Mouse (Mus musculus) hindbrain, embryonic 11.5 days (tissue): ENCODE measurements around the gene Cdca3. TPM values are rescaled to one million over a fixed set of nuclear protein-coding genes. Genes with fewer than 3 reads are reported as not detected.

Experiments
- ATAC-seq: fragments of 200-750 bp; cut with Nextera tagmentation; 2 replicates; pipeline ENCODE4 v1.8.0; 2017; ENCODE audit warnings: mild to moderate bottlenecking, moderate TSS enrichment, moderate library complexity; ENCODE audit not compliant: low FRiP score
- DNase-seq: peaks from one replicate; pipeline ENCODE4 v3.0.0-alpha.2; 2015; ENCODE audit warnings: low spot score
- H3K27ac ChIP-seq: fragments of 300-500 bp; sonication (generic); 2 replicates; pipeline ENCODE4 v1.5.1; 2014; ENCODE audit warnings: mild to moderate bottlenecking, low read depth, low read length
- H3K27me3 ChIP-seq: fragments of 300-500 bp; sonication (generic); 2 replicates; pipeline ENCODE4 v1.6.1; 2014; ENCODE audit warnings: mild to moderate bottlenecking, low read length, moderate library complexity, mixed read lengths; ENCODE audit not compliant: control insufficient read depth, insufficient read depth
- H3K36me3 ChIP-seq: fragments of 300-500 bp; sonication (generic); 2 replicates; pipeline ENCODE4 v1.6.1; 2014; ENCODE audit warnings: mild to moderate bottlenecking, low read length, moderate library complexity, mixed read lengths; ENCODE audit not compliant: control insufficient read depth, insufficient read depth
- H3K4me1 ChIP-seq: fragments of 300-500 bp; sonication (generic); replicated peaks from 2 replicates; pipeline ENCODE4 v1.6.1; 2014; ENCODE audit warnings: low read length, mixed read lengths; ENCODE audit not compliant: control insufficient read depth, insufficient read depth
- H3K4me2 ChIP-seq: fragments of 300-500 bp; sonication (generic); replicated peaks from 2 replicates; pipeline ENCODE4 v1.6.1; 2014; ENCODE audit warnings: mild to moderate bottlenecking, low read depth, low read length
- H3K4me3 ChIP-seq: fragments of 300-500 bp; sonication (generic); 2 replicates; pipeline ENCODE4 v1.5.1; 2014; ENCODE audit warnings: low read depth, low read length
- H3K9ac ChIP-seq: fragments of 300-500 bp; sonication (generic); 2 replicates; pipeline ENCODE4 v1.6.1; 2014; ENCODE audit warnings: low read depth, low read length
- H3K9me3 ChIP-seq: fragments of 300-500 bp; sonication (generic); 2 replicates; pipeline ENCODE4 v1.6.1; 2016; ENCODE audit warnings: low read length; ENCODE audit not compliant: control insufficient read depth
- WGBS: fragments of 180-500 bp; shearing (Covaris S2); extraction: QIAGEN DNeasy Blood & Tissue Kit; methylation state at CpG from one replicate; pipeline ENCODE4 v1.1.7; 2014; 5-methylcytosine and 5-hydroxymethylcytosine counted together
- polyA plus RNA-seq: library from polyadenylated mRNA; unstranded; fragments of >200 nt; fragmentation: Nextera tagmentation; extraction: Ambion mirVana; gene quantifications from 2 replicates; pipeline ENCODE4 v1.2.1, GENCODE M21; 2014

Cdca3 gene
- polyA plus RNA-seq, 1 experiment from 2014 or later, result 193 TPM

GRCm38 (mm10) chr6:124856321-124856720 lies 27.0 kb downstream of the Cdca3 start:
- 11% methylated on average over 13 of the region's 14 CpGs for WGBS
- no peaks in the 10 kb centered on the region for H3K27me3 ChIP-seq
- H3K4me3 ChIP-seq, result peak overlapping the region; percentile 73
- no peaks in the 10 kb centered on the region for H3K36me3 ChIP-seq
- no peaks in the 10 kb centered on the region for H3K9me3 ChIP-seq
- H3K4me1 ChIP-seq, result peaks cover 3% of the 10 kb centered on the region; the same call in 1 of the 2 replicates
- peak overlapping the region; percentile 94; the same call in 1 of the 2 replicates for H3K27ac ChIP-seq
- peak; percentile 41 for ATAC-seq
- H3K9ac ChIP-seq, result peak overlapping the region; percentile 97; the same call in 1 of the 2 replicates
- H3K4me2 ChIP-seq, result peak overlapping the region; percentile 95
- peak; percentile 74 for DNase-seq

- under 1% methylated on average over 74 of the region's 86 CpGs for WGBS
- peak; percentile 90 for DNase-seq
- peak within 1 kb of the TSS; percentile 95 for H3K4me2 ChIP-seq
- H3K9me3 ChIP-seq, result no peaks in the 10 kb centered on the region
- H3K36me3 ChIP-seq, result no peaks in the 10 kb centered on the region
- H3K4me1 ChIP-seq, result peaks cover 11% of the 10 kb centered on the region
- peak within 1 kb of the TSS; percentile 94 for H3K27ac ChIP-seq
- no peaks in the 10 kb centered on the region for H3K27me3 ChIP-seq
- H3K4me3 ChIP-seq, result peak within 1 kb of the TSS; percentile 73
- H3K9ac ChIP-seq, result peak within 1 kb of the TSS; percentile 97
- ATAC-seq, result peak; percentile 88
These were observed 27.8 kb downstream of the Cdca3 start, which contains the start of gene P3h3 for GRCm38 (mm10) chr6:124856916-124857839. Gene P3h3 (minus strand): TSS chr6:124857752.

GRCm38 (mm10) chr6:124857840-124858530 lies 28.6 kb downstream of the Cdca3 start:
- DNase-seq (no peak), ATAC-seq (no peak)
- 23% methylated on average over 26 of the region's 26 CpGs for WGBS
- peak overlapping the region; percentile 73 for H3K4me3 ChIP-seq
- peak overlapping the region; percentile 94; the same call in 1 of the 2 replicates for H3K27ac ChIP-seq
- no peaks in the 10 kb centered on the region for H3K27me3 ChIP-seq
- H3K9ac ChIP-seq, result peak overlapping the region; percentile 97
- H3K4me2 ChIP-seq, result peak overlapping the region; percentile 95
- no peaks in the 10 kb centered on the region for H3K9me3 ChIP-seq
- no peaks in the 10 kb centered on the region for H3K36me3 ChIP-seq
- H3K4me1 ChIP-seq, result peaks cover 15% of the 10 kb centered on the region

GRCm38 (mm10) chr6:124858561-124859318 lies 29.4 kb downstream of the Cdca3 start:
- ATAC-seq, result no peak
- no peak for DNase-seq
- Histone ChIP-seq H3K9me3 (no peaks in the 10 kb centered on the region), H3K9ac (no peak overlapping the region), H3K4me2 (no peak overlapping the region; the same call in 1 of the 2 replicates), H3K4me1 (peaks cover 19% of the 10 kb centered on the region), H3K27me3 (no peaks in the 10 kb centered on the region), H3K36me3 (no peaks in the 10 kb centered on the region), H3K4me3 (no peak overlapping the region), H3K27ac (no peak overlapping the region)
- 78% methylated on average over 26 of the region's 28 CpGs for WGBS

DNA sequence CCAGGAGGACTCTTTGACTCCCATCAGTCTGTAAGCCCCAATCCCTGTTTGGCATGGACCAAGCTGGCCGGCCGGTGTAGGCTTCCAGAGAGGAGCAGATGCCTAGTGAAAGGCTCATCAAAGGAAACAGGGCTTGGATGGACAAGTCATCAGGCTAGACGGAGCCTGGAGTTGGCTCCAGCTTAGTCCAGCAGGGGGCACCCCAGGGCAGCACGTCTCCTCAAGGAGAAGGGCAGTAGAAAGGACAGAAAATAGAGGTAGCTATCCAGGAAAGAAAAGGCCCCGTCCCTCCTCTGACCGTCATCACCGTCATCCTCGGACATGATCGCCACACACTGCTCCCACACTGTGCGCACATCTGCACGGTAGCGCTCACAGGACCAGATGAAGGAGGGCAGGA lies 30.4 kb downstream of the Cdca3 start:
- H3K4me2 ChIP-seq, result no peak overlapping the region

DNA sequence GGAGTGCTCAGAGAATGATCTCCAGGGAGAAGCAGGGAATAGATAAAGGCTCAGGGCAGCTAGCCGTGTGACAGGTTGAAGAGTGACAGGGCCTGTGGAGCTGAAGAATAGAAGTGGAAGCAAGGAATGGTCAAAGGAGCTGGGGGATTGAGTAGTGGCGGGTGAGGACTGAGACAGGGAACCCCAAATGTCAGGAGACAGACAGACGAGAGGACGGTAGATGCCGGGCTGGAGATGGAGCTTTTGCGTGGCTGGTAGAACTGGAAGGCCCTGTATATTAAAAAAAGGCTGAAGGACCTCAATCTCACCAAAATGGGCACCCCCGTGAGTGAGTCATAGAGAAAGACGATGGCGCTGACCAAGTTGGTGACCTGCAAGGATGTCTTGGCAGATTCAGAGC lies 31.2 kb downstream of the Cdca3 start:
- Histone ChIP-seq H3K27ac (no peak overlapping the region), H3K9ac (no peak overlapping the region), H3K27me3 (no peaks in the 10 kb centered on the region), H3K4me2 (no peak overlapping the region), H3K36me3 (no peaks in the 10 kb centered on the region), H3K4me3 (no peak overlapping the region), H3K4me1 (peaks cover 23% of the 10 kb centered on the region), H3K9me3 (no peaks in the 10 kb centered on the region)
- DNase-seq (no peak), ATAC-seq (no peak)
- WGBS, result 78% methylated on average over 9 of the region's 9 CpGs

More for the DNA sequence above, 30.4 kb downstream of the Cdca3 start:
- Histone ChIP-seq H3K27me3 (no peaks in the 10 kb centered on the region), H3K4me3 (no peak overlapping the region), H3K27ac (no peak overlapping the region), H3K9ac (peak overlapping the region; percentile 47), H3K4me1 (peaks cover 23% of the 10 kb centered on the region), H3K36me3 (no peaks in the 10 kb centered on the region), H3K9me3 (no peaks in the 10 kb centered on the region)
- WGBS, result 11% methylated on average over 12 of the region's 12 CpGs
- DNase-seq (peak; percentile 92), ATAC-seq (peak; percentile 9; the same call in 1 of the 2 replicates)

DNA sequence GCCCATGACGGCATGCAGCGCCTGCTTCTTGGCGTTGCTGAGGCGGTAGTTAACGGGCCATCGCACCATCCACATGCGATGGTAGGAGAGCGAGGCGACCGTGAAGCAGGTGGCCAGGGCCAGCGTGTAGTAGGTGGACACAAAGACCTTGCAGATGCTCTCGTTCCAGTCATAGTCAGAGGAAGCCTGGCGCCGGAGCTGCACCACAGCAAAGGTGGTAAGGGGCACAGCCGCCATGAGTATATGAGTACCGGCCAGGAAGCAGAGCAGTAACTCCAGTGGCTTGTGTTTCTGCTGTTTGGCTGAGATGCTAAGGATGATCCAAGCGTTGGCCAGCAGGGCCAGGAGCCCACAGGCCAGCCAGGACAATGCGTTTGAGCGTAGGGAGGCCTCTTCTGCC lies 31.9 kb downstream of the Cdca3 start:
- H3K4me2 ChIP-seq, result peak overlapping the region; percentile 17
- ATAC-seq (no peak), DNase-seq (no peak)
- H3K4me3 ChIP-seq, result no peak overlapping the region
- no peaks in the 10 kb centered on the region for H3K9me3 ChIP-seq
- WGBS, result 82% methylated on average over 19 of the region's 19 CpGs
- H3K27ac ChIP-seq, result no peak overlapping the region
- H3K36me3 ChIP-seq, result no peaks in the 10 kb centered on the region
- no peaks in the 10 kb centered on the region for H3K27me3 ChIP-seq
- H3K9ac ChIP-seq, result no peak overlapping the region
- H3K4me1 ChIP-seq, result peaks cover 23% of the 10 kb centered on the region

DNA sequence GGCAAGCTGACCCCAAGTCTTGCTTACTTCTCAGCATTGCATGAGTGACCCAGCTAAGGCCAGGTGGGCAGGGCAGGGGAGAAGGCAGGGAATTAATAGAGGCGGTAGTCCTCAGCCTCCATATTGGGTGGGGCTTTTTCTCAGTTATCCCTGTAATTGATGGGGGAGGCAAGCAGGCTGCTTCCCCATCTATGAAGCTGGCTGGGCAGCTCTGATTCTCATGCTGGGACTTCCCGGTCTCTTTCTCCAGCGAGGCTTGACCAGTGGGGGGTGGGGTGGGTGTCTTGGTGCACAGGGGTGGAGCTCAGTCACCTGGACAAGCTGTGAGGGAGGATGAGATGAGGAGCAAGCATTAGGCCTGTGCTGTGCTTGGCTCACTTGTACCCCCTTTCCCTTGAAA lies 32.5 kb downstream of the Cdca3 start:
- Histone ChIP-seq H3K36me3 (no peaks in the 10 kb centered on the region), H3K4me1 (peaks cover 23% of the 10 kb centered on the region), H3K9ac (peak overlapping the region; percentile 24; the same call in 1 of the 2 replicates), H3K9me3 (no peaks in the 10 kb centered on the region), H3K4me3 (peak overlapping the region; percentile 8), H3K4me2 (peak overlapping the region; percentile 80), H3K27me3 (no peaks in the 10 kb centered on the region), H3K27ac (no peak overlapping the region)
- DNase-seq (no peak), ATAC-seq (no peak)
- 33% methylated on average over 3 of the region's 3 CpGs for WGBS
